Mouse (Mus musculus): ENCODE results near the gene Rps6. TPM values are rescaled to one million over a fixed set of nuclear protein-coding genes. Genes with fewer than 3 reads are reported as not detected.

Rps6 gene
- total RNA-seq (2021), result 100 to 1,000 TPM; 423 to 439 TPM
- long read RNA-seq, experiment 1, transcript Rps6-201 (5 exons, 878 nt), result major isoform, 144 of 147 reads
- long read RNA-seq, experiment 1, partial matches to known transcripts, result 1 of 147 reads
- long read RNA-seq, experiment 1, other reads (novel, unspliced or antisense), result 1 of 147 reads
- long read RNA-seq, experiment 2, transcript Rps6-201 (5 exons, 878 nt), result major isoform, 110 of 119 reads
- long read RNA-seq, experiment 2, partial matches to known transcripts, result 4 of 119 reads
- long read RNA-seq, experiment 2, other reads (novel, unspliced or antisense), result 3 of 119 reads

GRCm38 (mm10) chr4:86857113-86858069, at the start of gene Rps6:
TSS of gene Rps6 (minus strand) at chr4:86857412.
- peak; percentile 98 for DNase-seq (ENCODE audit: low spot score)

- no peak for DNase-seq (ENCODE audit: low spot score)
Measured at GRCm38 (mm10) chr4:86905869-86906268, 48.7 kb upstream of the Rps6 start.

DNA sequence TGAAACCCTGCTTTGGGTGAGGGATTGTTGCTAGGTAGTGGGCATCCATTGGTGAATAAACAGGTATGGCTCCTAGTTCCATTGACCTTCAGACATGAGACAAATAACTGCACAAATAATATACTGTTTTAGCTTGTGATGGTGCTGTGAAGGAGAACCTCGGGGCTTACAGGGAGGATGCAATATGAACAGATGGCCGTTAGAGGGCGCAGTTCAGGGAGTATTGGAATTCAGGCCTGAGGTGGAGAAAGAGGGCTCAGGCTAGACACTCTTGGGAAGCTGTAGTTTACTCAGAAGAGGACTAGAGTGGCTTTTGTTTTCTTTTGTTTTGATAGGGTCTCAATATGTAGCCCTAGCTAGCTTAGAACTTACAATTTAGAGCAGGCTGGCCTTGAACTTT, 47.8 kb upstream of the Rps6 start:
- no peak for DNase-seq (ENCODE audit: low spot score)

DNA sequence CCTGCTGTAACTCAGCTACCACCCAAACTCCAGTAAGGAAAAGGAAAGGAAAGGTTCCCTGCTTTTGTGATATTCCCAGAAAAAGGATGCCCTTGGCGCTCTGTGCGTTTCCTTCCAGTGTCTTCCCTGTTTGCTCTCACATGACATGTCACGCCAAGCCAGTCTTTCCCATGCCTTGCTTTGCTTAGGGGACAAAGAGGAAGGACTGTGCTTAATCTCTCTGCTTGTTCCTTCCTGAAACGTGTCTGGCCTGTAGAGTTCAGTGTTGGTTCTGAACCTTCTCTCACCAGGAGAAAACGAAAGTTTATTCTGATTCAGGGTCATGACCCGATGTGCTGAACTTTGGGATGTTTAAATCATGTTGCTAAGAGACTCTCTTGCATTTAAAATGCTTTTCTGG, 45.1 kb upstream of the Rps6 start:
- peak; percentile 11 for DNase-seq (ENCODE audit: low spot score)

DNA sequence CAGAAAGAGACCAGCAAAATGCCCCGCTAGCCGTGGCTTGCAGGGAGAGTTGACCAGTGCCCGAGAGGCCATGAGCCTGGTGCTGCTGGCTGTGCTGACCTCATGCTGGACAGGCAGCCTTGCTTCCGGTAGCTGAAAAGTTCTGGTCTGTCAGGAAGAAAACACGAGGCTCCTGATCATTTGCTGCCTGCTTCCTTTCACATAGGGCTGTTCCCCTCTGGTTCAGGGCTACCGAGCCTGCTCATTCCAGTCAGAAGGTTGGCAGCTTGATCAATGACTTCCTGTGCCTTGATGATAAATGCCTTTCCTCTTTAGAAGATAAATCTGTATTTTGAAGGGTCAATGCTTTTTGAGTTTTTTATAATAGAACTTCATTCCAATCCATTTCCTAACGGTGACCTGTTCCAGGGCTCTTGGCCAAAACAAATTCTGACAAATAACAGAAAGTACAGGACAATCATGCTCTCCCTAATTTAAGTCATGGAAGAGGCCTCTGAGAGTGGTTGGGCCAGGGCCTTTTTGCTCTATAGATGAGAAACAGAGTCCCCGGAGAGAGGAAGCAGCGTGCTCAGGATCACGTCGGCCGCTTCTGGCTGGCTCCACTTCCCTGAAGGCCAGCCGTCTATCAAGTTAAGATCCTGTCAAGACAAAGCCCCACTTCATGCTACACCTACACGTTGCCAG, 41.7 kb upstream of the Rps6 start:
- DNase-seq (ENCODE audit: low spot score), result peak; percentile 38

GRCm38 (mm10) chr4:86897411-86897810, 40.2 kb upstream of the Rps6 start:
- peak; percentile 32 for DNase-seq (ENCODE audit: low spot score)

GRCm38 (mm10) chr4:86887879-86888278, 30.7 kb upstream of the Rps6 start:
- DNase-seq (ENCODE audit: low spot score), result no peak

GRCm38 (mm10) chr4:86886160-86886878, 29.1 kb upstream of the Rps6 start:
- DNase-seq (ENCODE audit: low spot score), result peak; percentile 19

DNA sequence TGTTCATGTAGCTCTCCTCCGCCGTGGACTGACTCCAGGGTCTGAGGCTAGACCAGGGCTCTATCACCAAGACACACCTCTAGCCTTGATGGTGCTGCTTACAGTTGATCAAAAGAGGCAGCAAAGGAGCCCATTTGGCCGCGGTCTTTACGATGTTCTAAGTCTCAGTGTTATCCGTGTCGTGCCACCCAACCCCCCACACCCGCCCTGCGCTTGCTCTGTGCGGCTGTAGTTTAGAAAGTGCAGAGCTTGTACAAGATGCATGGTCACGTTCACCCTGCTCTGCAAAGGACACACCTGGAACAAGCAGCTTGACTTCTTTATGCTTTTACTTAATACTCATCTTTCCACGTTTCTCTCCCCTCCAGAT, 28.6 kb upstream of the Rps6 start:
- no peak for DNase-seq (ENCODE audit: low spot score)

DNA sequence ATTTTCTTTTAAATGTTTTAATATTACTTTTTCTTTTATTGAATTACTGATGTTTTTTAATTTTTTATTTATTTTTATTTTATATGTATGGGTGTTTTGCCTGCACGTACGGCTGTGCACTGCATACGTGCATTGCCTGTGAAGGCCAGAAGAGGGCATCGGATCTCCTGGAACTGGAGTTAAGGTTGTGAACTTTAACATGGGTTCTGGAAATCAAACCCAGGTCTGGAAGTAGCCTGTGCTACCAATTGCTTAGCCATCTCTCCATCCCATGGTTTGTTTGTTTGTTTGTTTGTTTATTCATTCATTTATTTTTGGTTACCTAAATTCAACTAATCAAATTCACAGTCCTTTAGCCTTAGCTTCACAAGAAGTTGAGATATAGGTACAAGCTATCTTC, 27.7 kb upstream of the Rps6 start:
- peak; percentile 36 for DNase-seq (ENCODE audit: low spot score)

- DNase-seq (ENCODE audit: low spot score), result no peak
Measured at GRCm38 (mm10) chr4:86882413-86882812, 25.2 kb upstream of the Rps6 start.

GRCm38 (mm10) chr4:86881178-86881577, 24.0 kb upstream of the Rps6 start:
- no peak for DNase-seq (ENCODE audit: low spot score)

GRCm38 (mm10) chr4:86879477-86879876, 22.3 kb upstream of the Rps6 start:
- DNase-seq (ENCODE audit: low spot score), result no peak

GRCm38 (mm10) chr4:86874146-86874847, 17.1 kb upstream of the Rps6 start, which contains the start of gene Acer2:
TSS of gene Acer2 (plus strand) at chr4:86874396.
- peak; percentile 92 for DNase-seq (ENCODE audit: low spot score)

- DNase-seq (ENCODE audit: low spot score), result no peak
Measured at GRCm38 (mm10) chr4:86873072-86873471, 15.9 kb upstream of the Rps6 start.

DNA sequence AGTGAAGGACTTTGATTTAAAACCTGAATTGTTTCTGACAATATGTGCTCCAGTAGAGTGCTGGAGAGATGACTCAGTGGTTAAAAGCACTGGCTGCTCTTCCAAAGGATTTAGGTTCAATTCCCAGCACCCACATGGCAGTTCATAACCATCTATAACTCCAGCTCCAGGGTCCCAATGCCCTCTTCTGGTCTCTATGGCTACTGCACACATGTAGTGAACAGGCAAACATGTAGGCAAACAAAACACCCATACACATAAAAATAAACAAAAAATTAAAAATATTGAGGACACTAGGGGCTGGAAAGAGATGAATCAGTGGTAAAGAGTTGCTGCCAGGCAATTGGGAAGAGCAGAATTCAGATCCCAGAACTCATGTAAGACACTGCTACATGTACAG, 14.8 kb upstream of the Rps6 start:
- no peak for DNase-seq (ENCODE audit: low spot score)

- no peak for DNase-seq (ENCODE audit: low spot score)
Measured at GRCm38 (mm10) chr4:86864087-86864486, 6.9 kb upstream of the Rps6 start.

DNA sequence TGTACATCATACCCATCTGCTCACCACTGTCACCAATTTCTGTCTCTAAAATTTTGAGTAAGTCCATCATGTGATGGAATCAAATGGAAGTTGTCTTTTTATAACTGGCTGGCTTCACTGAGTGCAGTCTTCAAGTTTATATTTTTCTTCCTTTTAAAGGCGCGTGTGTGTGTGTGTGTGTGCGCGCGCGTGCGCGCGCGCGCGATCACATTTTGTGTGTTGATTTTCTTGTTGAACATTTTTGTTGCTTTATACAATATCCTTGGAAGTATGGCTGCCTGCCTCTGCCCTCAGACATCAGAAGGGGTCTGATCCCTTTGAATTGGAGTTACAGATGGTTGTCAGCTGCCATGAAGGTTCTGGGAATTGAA, 843 bp upstream of the Rps6 start:
- no peak for DNase-seq (ENCODE audit: low spot score)

- peak; percentile 8 for DNase-seq (ENCODE audit: low spot score)
Measured at GRCm38 (mm10) chr4:86856304-86857112, 704 bp downstream of the Rps6 start.

Measured in gastrocnemius, adult 18-20 months (tissue).